Mouse (Mus musculus): ENCODE measurements around the gene Igsf6. TPM values are rescaled to one million over a fixed set of nuclear protein-coding genes. Genes with fewer than 3 reads are reported as not detected.
A peak's percentile ranks its signal among the peaks of the same experiment; 100 is the strongest.
"Not testable (repeated sequence)": the region's sequence is repeated elsewhere in the genome, so short reads cannot be mapped to it uniquely, and the experiment has no call there.

Igsf6 gene
- total RNA-seq, 2 experiments from 2014 or later: 0.31 to 0.38 TPM

- DNase-seq: no peak
Observed at GRCm38 (mm10) chr7:121044251-121044650, 30.1 kb downstream of the Igsf6 start.

DNA sequence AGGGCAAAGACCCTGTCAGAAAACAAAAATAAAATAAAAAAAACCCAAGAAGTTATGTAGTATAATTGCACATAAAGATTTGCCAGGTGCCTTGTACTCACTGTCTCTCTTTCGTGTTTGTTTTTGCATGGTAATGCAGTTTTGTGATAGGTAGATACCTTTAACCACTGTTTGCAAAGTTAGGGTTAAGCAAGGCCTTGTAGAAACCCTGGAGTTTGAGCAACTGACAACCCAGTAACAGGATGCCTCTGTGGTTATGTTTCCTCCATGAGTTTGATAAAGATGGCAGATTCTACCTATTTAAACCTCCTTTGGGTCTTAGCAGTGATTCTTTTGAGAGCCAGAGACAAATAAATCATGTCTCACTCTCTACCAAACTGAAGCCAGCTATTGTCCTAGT lies 30.9 kb downstream of the Igsf6 start:
- no peak for DNase-seq
- intact Hi-C loops (cut with DNase I): no loop called here
- Histone ChIP-seq H3K4me3 (no peak overlapping the region), H3K27ac (no peak overlapping the region)
- TF ChIP-seq CTCF (IDR thresholded peaks at IDR 0.05): no peak

More at GRCm38 (mm10) chr7:121044251-121044650, 30.1 kb downstream of the Igsf6 start:
- no peak for TF ChIP-seq CTCF (IDR thresholded peaks at IDR 0.05)
- intact Hi-C loops (cut with DNase I): no loop called here
- Histone ChIP-seq H3K27ac (no peak overlapping the region), H3K4me3 (no peak overlapping the region)

GRCm38 (mm10) chr7:121043004-121043403 lies 31.4 kb downstream of the Igsf6 start:
- no peak for DNase-seq
- H3K4me3 ChIP-seq: no peak overlapping the region
- no peak for TF ChIP-seq CTCF (IDR thresholded peaks at IDR 0.05)
- no peak overlapping the region for H3K27ac ChIP-seq
- intact Hi-C loops (cut with DNase I): no loop called here

DNA sequence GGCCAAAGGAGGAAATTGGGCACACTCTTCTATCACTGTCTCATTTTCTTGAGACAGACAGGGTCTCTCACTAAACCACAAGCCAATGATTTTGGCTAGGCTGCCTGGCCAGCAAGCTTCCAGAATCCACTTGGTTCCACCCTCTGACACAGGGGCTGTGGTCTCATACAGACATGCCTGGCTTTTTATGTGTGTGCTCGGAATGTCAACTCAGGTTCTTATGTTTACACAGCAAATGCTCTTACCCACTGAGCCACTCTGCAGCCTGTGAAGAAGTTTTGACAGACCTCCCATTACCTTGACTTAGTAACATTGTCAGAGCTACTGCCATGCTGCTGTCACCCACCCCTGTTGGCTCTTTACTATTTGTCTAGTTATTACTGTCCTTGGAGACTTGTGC lies 32.4 kb downstream of the Igsf6 start:
- no peak for DNase-seq
- TF ChIP-seq CTCF (IDR thresholded peaks at IDR 0.05): no peak
- Histone ChIP-seq H3K4me3 (no peak overlapping the region), H3K27ac (no peak overlapping the region)
- intact Hi-C loops (cut with DNase I): no loop called here

DNA sequence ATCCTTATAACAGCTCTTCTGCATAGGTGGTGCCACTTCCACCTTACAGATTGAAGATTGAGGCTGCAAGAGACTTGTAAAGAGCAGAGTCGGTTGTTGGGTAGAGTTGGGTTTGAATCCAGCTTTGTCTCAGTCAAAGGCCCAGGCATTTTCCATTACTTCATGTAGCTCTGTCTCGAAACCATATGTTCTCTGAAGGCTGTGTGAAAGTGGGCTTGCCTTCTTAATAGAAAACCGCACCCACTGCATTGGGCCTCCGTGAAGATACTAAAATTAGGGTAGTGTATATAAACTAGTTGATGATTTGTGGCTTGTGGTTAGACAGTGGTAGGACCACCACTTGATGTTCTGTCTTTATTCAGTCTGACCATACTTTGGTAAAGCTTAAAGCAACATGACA lies 33.8 kb downstream of the Igsf6 start:
- intact Hi-C loops (cut with DNase I): no loop called here
- H3K27ac ChIP-seq: no peak overlapping the region

GRCm38 (mm10) chr7:121035161-121035721 lies 39.1 kb downstream of the Igsf6 start:
- Histone ChIP-seq H3K4me3 (peak overlapping the region; percentile 99), H3K27ac (peak overlapping the region; percentile 86)
- DNase-seq: no peak
- no peak for TF ChIP-seq CTCF (IDR thresholded peaks at IDR 0.05)
- intact Hi-C loops (cut with DNase I): loop anchor here (2.0 to 10.0 kb wide), 2 partner anchors 52 to 380 kb away; partner anchors contain the start of genes Cdr2 and Mfsd13b

More for the DNA sequence above, 33.8 kb downstream of the Igsf6 start:
- TF ChIP-seq CTCF (IDR thresholded peaks at IDR 0.05): no peak
- no peak for DNase-seq
- no peak overlapping the region for H3K4me3 ChIP-seq

DNA sequence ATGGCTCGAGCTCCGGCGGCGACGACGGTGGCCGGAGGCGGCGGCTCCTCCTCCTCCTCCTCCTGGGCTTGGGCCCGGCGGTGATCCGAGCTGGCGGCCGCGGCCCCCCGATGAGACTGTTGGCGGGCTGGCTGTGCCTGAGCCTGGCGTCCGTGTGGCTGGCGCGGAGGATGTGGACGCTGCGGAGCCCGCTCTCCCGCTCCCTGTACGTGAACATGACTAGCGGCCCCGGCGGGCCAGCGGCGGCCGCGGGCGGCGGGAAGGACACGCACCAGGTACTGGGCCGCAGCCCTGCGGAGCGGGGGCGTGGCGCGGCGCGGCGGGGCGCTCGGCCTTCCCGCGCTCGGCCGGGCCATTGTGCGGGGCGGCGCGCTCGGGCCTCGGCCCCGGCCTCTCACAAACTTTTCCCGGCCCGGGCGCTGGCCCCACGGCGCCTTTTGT lies 39.7 kb downstream of the Igsf6 start:
- intact Hi-C loops (cut with DNase I): loop anchor here (2.0 to 10.0 kb wide), 3 partner anchors 52 to 380 kb away; partner anchors contain the start of genes Cdr2 and Mfsd13b
- no peak for DNase-seq
- no peak for TF ChIP-seq CTCF (IDR thresholded peaks at IDR 0.05)
- peak overlapping the region; percentile 99 for H3K4me3 ChIP-seq
- H3K27ac ChIP-seq: peak overlapping the region; percentile 86

GRCm38 (mm10) chr7:121033856-121034652 lies 40.3 kb downstream of the Igsf6 start, which contains the start of gene Mettl9:
Mettl9 (plus strand) TSS chr7:121034445.
- H3K4me3 ChIP-seq: peak within 1 kb of the TSS; percentile 99

GRCm38 (mm10) chr7:121029947-121030346 lies 44.4 kb downstream of the Igsf6 start:
- DNase-seq, H3K27ac ChIP-seq, H3K4me3 ChIP-seq: not testable (repeated sequence)
- intact Hi-C loops (cut with DNase I): loop anchor here (5.0 to 10.0 kb wide), 2 partner anchors 193 to 375 kb away; no protein-coding TSS in a partner anchor

More at GRCm38 (mm10) chr7:121033856-121034652, 40.3 kb downstream of the Igsf6 start, which contains the start of gene Mettl9:
- DNase-seq: peak; percentile 96
- intact Hi-C loops (cut with DNase I): loop anchor here (2.0 to 10.0 kb wide), 3 partner anchors 51 to 379 kb away; partner anchors contain the start of genes Cdr2 and Mfsd13b
- no peak; the same call in 1 of the 2 replicates for TF ChIP-seq CTCF (IDR thresholded peaks at IDR 0.05)
- H3K27ac ChIP-seq: peak within 1 kb of the TSS; percentile 86

DNA sequence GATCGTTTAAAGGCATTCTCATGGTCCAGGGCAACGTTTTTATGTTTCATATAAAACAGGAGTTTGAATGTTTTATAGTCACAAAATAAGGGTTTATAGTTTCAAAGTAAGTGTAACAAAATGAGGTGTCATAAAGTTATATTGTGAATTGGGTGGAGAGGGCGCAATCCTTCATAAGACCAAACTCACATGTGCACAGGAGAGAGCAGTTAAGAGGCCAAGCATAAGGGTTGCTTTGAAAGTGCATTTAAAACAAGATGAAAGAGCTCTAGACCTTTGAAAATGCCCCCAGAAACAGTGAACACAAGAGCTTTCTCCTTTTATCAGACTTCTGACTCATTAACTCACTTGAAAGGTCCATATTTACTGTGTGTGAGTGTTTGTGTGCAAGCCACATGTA lies 48.1 kb downstream of the Igsf6 start:
- intact Hi-C loops (cut with DNase I): no loop called here
- no peak for TF ChIP-seq CTCF (IDR thresholded peaks at IDR 0.05)
- H3K4me3 ChIP-seq: no peak overlapping the region
- no peak for DNase-seq
- no peak overlapping the region for H3K27ac ChIP-seq

- DNase-seq: no peak
- TF ChIP-seq CTCF (IDR thresholded peaks at IDR 0.05): no peak
- Histone ChIP-seq H3K27ac (no peak overlapping the region), H3K4me3 (no peak overlapping the region)
- intact Hi-C loops (cut with DNase I): no loop called here
Observed at GRCm38 (mm10) chr7:121025221-121026008, 49.0 kb downstream of the Igsf6 start.

GRCm38 (mm10) chr7:121020277-121020676 lies 54.1 kb downstream of the Igsf6 start:
- no peak for DNase-seq
- intact Hi-C loops (cut with DNase I): no loop called here
- no peak overlapping the region for H3K4me3 ChIP-seq
- no peak overlapping the region for H3K27ac ChIP-seq
- TF ChIP-seq CTCF (IDR thresholded peaks at IDR 0.05): peak; percentile 31

All from gastrocnemius, adult 2 months (tissue).